ENCODE assay signal across 24 mouse cellular contexts in genomic region chr7:59014302-59014677, GRCm38 (mm10).
DNase-seq lines count a peak whose midpoint lies in the region; ATAC-seq lines count a peak whose summit lies in the region.
"Had no signal": no experiment of that assay in that cellular context is flagged by ENCODE, and none has a peak within 500 bp of the region (broad histone marks: within the 10 kb centered on the region; RNA-seq: fewer than 3 reads in every experiment).

No protein-coding gene starts in this region.

- peak; percentile 2 for DNase-seq in right cerebral cortex, postnatal 4 days
- DNase-seq in right cerebral cortex, postnatal 14 days = no peak
- DNase-seq in frontal cortex, adult 2 months (ENCODE audit: extremely low spot score in 1 of 2, low spot score in 1 of 2) = no peak
- DNase-seq in yolk sac, embryonic 10.5 days (ENCODE audit: low spot score) = no peak
- DNase-seq in layer of hippocampus, postnatal 36 days = no peak
- DNase-seq: adrenal gland, adult 8-10 months; cerebellum, adult 11 months; cerebellum, postnatal 14 days; gastrocnemius, adult 2 months; heart, adult 11 months; heart, postnatal 36 days; kidney, postnatal 4 days; layer of hippocampus, adult 9-11 months; liver, embryonic 13.5 days; lung, embryonic 14.5 days; lung, postnatal 36 days had no signal

- no peaks in the 10 kb centered on the region for H3K9me3 ChIP-seq in forebrain, embryonic 13.5 days (replicated peaks)
- H3K9me3 ChIP-seq in forebrain, embryonic 16.5 days (ENCODE audit: control insufficient read depth, low read length) = no peaks in the 10 kb centered on the region
- H3K9me3 ChIP-seq in midbrain, embryonic 16.5 days (replicated peaks; ENCODE audit: control insufficient read depth, low read length, poor library complexity, severe bottlenecking) = no peaks in the 10 kb centered on the region
- H3K9me3 ChIP-seq: kidney, embryonic 15.5 days; limb, embryonic 13.5 days; liver, embryonic 13.5 days had no signal

- no peak overlapping the region for H3K27ac ChIP-seq in forebrain, embryonic 13.5 days
- H3K27ac ChIP-seq in forebrain, embryonic 16.5 days (ENCODE audit: low read length) = no peak overlapping the region
- H3K27ac ChIP-seq in midbrain, embryonic 16.5 days (ENCODE audit: low read length) = peak overlapping the region; percentile 53; the same call in 1 of the 2 replicates
- H3K27ac ChIP-seq: gastrocnemius, adult 2 months; kidney, embryonic 15.5 days; limb, embryonic 13.5 days; liver, embryonic 13.5 days had no signal

- H3K4me2 ChIP-seq in forebrain, embryonic 13.5 days = no peak overlapping the region
- no peak overlapping the region for H3K4me2 ChIP-seq in forebrain, embryonic 16.5 days (ENCODE audit: low read length)
- H3K4me2 ChIP-seq in midbrain, embryonic 16.5 days (ENCODE audit: low read length) = no peak overlapping the region
- H3K4me2 ChIP-seq: kidney, embryonic 15.5 days; limb, embryonic 13.5 days; liver, embryonic 13.5 days; lung, embryonic 14.5 days had no signal

- peak; percentile 45; the same call in 1 of the 2 replicates for ATAC-seq in forebrain, embryonic 13.5 days
- no peak for ATAC-seq in forebrain, embryonic 16.5 days
- peak; percentile 93 for ATAC-seq in midbrain, embryonic 16.5 days
- ATAC-seq: CD4-positive, CD25-positive, alpha-beta regulatory T cell, adult 4 months; intestine, embryonic 16.5 days; Patski had no signal

- H3K9ac ChIP-seq in forebrain, embryonic 13.5 days = no peak overlapping the region
- no peak overlapping the region for H3K9ac ChIP-seq in forebrain, embryonic 16.5 days (replicated peaks; ENCODE audit: low read depth, low read length)
- no peak overlapping the region for H3K9ac ChIP-seq in midbrain, embryonic 16.5 days (ENCODE audit: low read depth, low read length)
- H3K9ac ChIP-seq: kidney, embryonic 15.5 days; limb, embryonic 13.5 days; liver, embryonic 13.5 days; lung, embryonic 14.5 days had no signal

- WGBS in forebrain, embryonic 13.5 days = 47% methylated on average over 6 of the region's 6 CpGs
- WGBS in forebrain, embryonic 16.5 days = 42% methylated on average over 6 of the region's 6 CpGs
- 21% methylated on average over 6 of the region's 6 CpGs for WGBS in midbrain, embryonic 16.5 days

- no peaks in the 10 kb centered on the region for H3K27me3 ChIP-seq in forebrain, embryonic 13.5 days
- H3K27me3 ChIP-seq in forebrain, embryonic 16.5 days (replicated peaks; ENCODE audit: control insufficient read depth, insufficient read depth, low read length) = no peaks in the 10 kb centered on the region
- H3K27me3 ChIP-seq in midbrain, embryonic 16.5 days (ENCODE audit: control insufficient read depth, insufficient read depth, low read depth, low read length) = no peaks in the 10 kb centered on the region
- H3K27me3 ChIP-seq: kidney, embryonic 15.5 days; limb, embryonic 13.5 days; liver, embryonic 13.5 days; Patski had no signal

- H3K4me3 ChIP-seq in forebrain, embryonic 13.5 days = no peak overlapping the region
- no peak overlapping the region for H3K4me3 ChIP-seq in forebrain, embryonic 16.5 days (replicated peaks; ENCODE audit: low read length)
- no peak overlapping the region for H3K4me3 ChIP-seq in midbrain, embryonic 16.5 days (ENCODE audit: low read depth, low read length)
- H3K4me3 ChIP-seq: gastrocnemius, adult 2 months; kidney, embryonic 15.5 days; limb, embryonic 13.5 days; liver, embryonic 13.5 days had no signal

- H3K4me1 ChIP-seq in forebrain, embryonic 13.5 days = no peaks in the 10 kb centered on the region
- H3K4me1 ChIP-seq in forebrain, embryonic 16.5 days (replicated peaks; ENCODE audit: control insufficient read depth, insufficient read depth, low read length) = no peaks in the 10 kb centered on the region
- H3K4me1 ChIP-seq in midbrain, embryonic 16.5 days (ENCODE audit: control insufficient read depth, insufficient read depth, low read length) = peaks cover 12% of the 10 kb centered on the region
- H3K4me1 ChIP-seq: kidney, embryonic 15.5 days; limb, embryonic 13.5 days; liver, embryonic 13.5 days had no signal

- H3K36me3 ChIP-seq in forebrain, embryonic 13.5 days (ENCODE audit: poor library complexity, severe bottlenecking) = no peaks in the 10 kb centered on the region
- H3K36me3 ChIP-seq in forebrain, embryonic 16.5 days (ENCODE audit: control insufficient read depth, insufficient read depth) = no peaks in the 10 kb centered on the region
- H3K36me3 ChIP-seq in midbrain, embryonic 16.5 days (ENCODE audit: control insufficient read depth, insufficient read depth, low read length) = no peaks in the 10 kb centered on the region
- H3K36me3 ChIP-seq: kidney, embryonic 15.5 days; limb, embryonic 13.5 days; liver, embryonic 13.5 days had no signal
